Mouse (Mus musculus): ENCODE measurements at regions not wholly inside any gene's neighbourhood (a gene's known extent, or its start where the extent isn't known, plus 50 kb on each side); places are given as distances from the start of the nearest gene placed in this dataset.
"Not testable (repeated sequence)": the region's sequence is repeated elsewhere in the genome, so short reads cannot be mapped to it uniquely, and the experiment has no call there.

- WGBS, result 84% methylated on average over 5 of the region's 5 CpGs
- no peaks in the 10 kb centered on the region for H3K9me3 ChIP-seq
- H3K4me3 ChIP-seq, result no peak overlapping the region
Measured at GRCm38 (mm10) chr15:11487268-11487783, 87.9 kb upstream of the Tars start.

GRCm38 (mm10) chr15:11483916-11484315 is 84.5 kb upstream of the Tars start:
- no peak for ATAC-seq (replicated peaks)
- no peaks in the 10 kb centered on the region for H3K36me3 ChIP-seq (replicated peaks)
- no peaks in the 10 kb centered on the region for H3K27me3 ChIP-seq (replicated peaks)
- H3K4me2 ChIP-seq, result no peak overlapping the region
- no peak overlapping the region for H3K27ac ChIP-seq
- H3K9ac ChIP-seq, result no peak overlapping the region
- no peaks in the 10 kb centered on the region for H3K4me1 ChIP-seq
- no peak overlapping the region for H3K4me3 ChIP-seq
- no peaks in the 10 kb centered on the region for H3K9me3 ChIP-seq
- 76% methylated on average over 5 of the region's 5 CpGs for WGBS

More at GRCm38 (mm10) chr15:11487268-11487783, 87.9 kb upstream of the Tars start:
- Histone ChIP-seq H3K27ac (no peak overlapping the region), H3K27me3 (replicated peaks) (no peaks in the 10 kb centered on the region), H3K4me1 (no peaks in the 10 kb centered on the region), H3K4me2 (no peak overlapping the region), H3K36me3 (replicated peaks) (no peaks in the 10 kb centered on the region), H3K9ac (no peak overlapping the region)
- no peak for ATAC-seq (replicated peaks)

- Histone ChIP-seq H3K4me2 (peak overlapping the region; percentile 18), H3K27me3 (replicated peaks) (no peaks in the 10 kb centered on the region), H3K4me1 (no peaks in the 10 kb centered on the region), H3K27ac (no peak overlapping the region), H3K36me3 (replicated peaks) (no peaks in the 10 kb centered on the region), H3K9ac (no peak overlapping the region), H3K4me3 (no peak overlapping the region), H3K9me3 (no peaks in the 10 kb centered on the region)
- 34% methylated on average over 14 of the region's 14 CpGs for WGBS
- ATAC-seq (replicated peaks), result no peak
Measured at GRCm38 (mm10) chr15:11479166-11479944, 79.9 kb upstream of the Tars start.

GRCm38 (mm10) chr15:11476248-11476647 is 76.8 kb upstream of the Tars start:
- Histone ChIP-seq H3K4me1 (no peaks in the 10 kb centered on the region), H3K4me3 (no peak overlapping the region), H3K36me3 (replicated peaks) (no peaks in the 10 kb centered on the region), H3K9ac (no peak overlapping the region), H3K4me2 (no peak overlapping the region), H3K27ac (no peak overlapping the region), H3K27me3 (replicated peaks) (no peaks in the 10 kb centered on the region), H3K9me3 (no peaks in the 10 kb centered on the region)
- no peak for ATAC-seq (replicated peaks)
- WGBS, result 92% methylated on average over 3 of the region's 3 CpGs

GRCm38 (mm10) chr15:11463341-11463740 is 63.9 kb upstream of the Tars start:
- Histone ChIP-seq H3K4me1 (no peaks in the 10 kb centered on the region), H3K4me2 (no peak overlapping the region), H3K27me3 (replicated peaks) (no peaks in the 10 kb centered on the region), H3K9me3 (no peaks in the 10 kb centered on the region), H3K36me3 (replicated peaks) (no peaks in the 10 kb centered on the region), H3K9ac (no peak overlapping the region), H3K27ac (no peak overlapping the region), H3K4me3 (no peak overlapping the region)
- no peak for ATAC-seq (replicated peaks)
- WGBS, result 98% methylated on average over 2 of the region's 2 CpGs

GRCm38 (mm10) chr15:11461575-11461974 is 62.1 kb upstream of the Tars start:
- WGBS, result 30% methylated on average over 2 of the region's 2 CpGs
- H3K4me1 ChIP-seq; H3K4me2 ChIP-seq; H3K27me3 ChIP-seq (replicated peaks); ATAC-seq (replicated peaks); H3K9ac ChIP-seq; H3K36me3 ChIP-seq (replicated peaks); H3K27ac ChIP-seq; H3K9me3 ChIP-seq; H3K4me3 ChIP-seq: not testable (repeated sequence)

DNA sequence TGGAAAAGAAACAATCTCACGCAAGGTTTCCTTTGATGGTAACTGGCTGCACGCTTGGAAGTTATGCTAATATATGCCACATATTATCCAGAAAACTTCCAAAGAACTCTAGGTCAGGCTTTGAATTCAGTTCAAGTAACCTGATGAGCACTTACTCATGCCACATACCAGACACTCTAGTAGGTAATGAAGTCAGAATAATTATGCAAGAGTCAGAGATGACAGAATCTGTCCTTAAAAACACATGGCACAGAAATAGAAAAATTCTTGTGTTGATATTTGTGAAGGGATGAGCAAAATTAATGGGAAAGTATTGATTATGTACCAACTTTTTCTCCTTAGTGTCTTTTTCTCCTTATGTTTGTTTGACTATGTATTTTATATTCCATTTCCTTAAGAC is 59.8 kb upstream of the Tars start:
- no peaks in the 10 kb centered on the region for H3K9me3 ChIP-seq
- no peaks in the 10 kb centered on the region for H3K4me1 ChIP-seq
- no peak overlapping the region for H3K4me2 ChIP-seq
- H3K4me3 ChIP-seq, result no peak overlapping the region
- H3K9ac ChIP-seq, result no peak overlapping the region
- 87% methylated on average over 2 of the region's 2 CpGs for WGBS
- no peak for ATAC-seq (replicated peaks)
- H3K36me3 ChIP-seq (replicated peaks), result no peaks in the 10 kb centered on the region
- H3K27me3 ChIP-seq (replicated peaks), result no peaks in the 10 kb centered on the region
- H3K27ac ChIP-seq, result no peak overlapping the region

DNA sequence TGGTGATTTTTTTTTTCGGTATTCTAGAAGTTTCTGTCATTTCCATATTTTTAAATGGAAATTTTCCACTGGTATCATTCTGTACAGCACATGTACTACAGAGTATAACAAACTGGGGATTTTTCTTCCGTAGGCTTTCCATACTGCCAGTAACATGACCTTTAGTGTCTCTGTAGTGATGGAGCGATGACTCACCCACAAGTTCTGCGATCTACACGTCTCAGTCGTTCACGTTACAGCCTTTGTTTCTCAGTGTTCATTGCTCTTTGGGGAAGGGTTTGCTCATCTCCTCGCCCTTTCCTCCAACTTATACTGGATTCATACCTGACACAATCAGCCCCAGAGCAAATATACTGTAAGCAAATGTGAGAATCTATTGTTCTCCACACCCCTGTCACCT is 57.8 kb upstream of the Tars start:
- Histone ChIP-seq H3K36me3 (replicated peaks) (no peaks in the 10 kb centered on the region), H3K4me2 (no peak overlapping the region), H3K4me1 (no peaks in the 10 kb centered on the region), H3K27me3 (replicated peaks) (no peaks in the 10 kb centered on the region), H3K9me3 (no peaks in the 10 kb centered on the region), H3K9ac (no peak overlapping the region), H3K27ac (no peak overlapping the region), H3K4me3 (no peak overlapping the region)
- ATAC-seq (replicated peaks), result no peak
- 88% methylated on average over 8 of the region's 8 CpGs for WGBS

- no peak overlapping the region for H3K9ac ChIP-seq
- no peak overlapping the region for H3K4me3 ChIP-seq
- 86% methylated on average over 6 of the region's 6 CpGs for WGBS
- no peak for ATAC-seq (replicated peaks)
- H3K27ac ChIP-seq, result no peak overlapping the region
- H3K4me1 ChIP-seq, result no peaks in the 10 kb centered on the region
- no peaks in the 10 kb centered on the region for H3K36me3 ChIP-seq (replicated peaks)
- no peaks in the 10 kb centered on the region for H3K27me3 ChIP-seq (replicated peaks)
- no peaks in the 10 kb centered on the region for H3K9me3 ChIP-seq
- H3K4me2 ChIP-seq, result no peak overlapping the region
Measured at GRCm38 (mm10) chr15:11455982-11456381, 56.5 kb upstream of the Tars start.

DNA sequence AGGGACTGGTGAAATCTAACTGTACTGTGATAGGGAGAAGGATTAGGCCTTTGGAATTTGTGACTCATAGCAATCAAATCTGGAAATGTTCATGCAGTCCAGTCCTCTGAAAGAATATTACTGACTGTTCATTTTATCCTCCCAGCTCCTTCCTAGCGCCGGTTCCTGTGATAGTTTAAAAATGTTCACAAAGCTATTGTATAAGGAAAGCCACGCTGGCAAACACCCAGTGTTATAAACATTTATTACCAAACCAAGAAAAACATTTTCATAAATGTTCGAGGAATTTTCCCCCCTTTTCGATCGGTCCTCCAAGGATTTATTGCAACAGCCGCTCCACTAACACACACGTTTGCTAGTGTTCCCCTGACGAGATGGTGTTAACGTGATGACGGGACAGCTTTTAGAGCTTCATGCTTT is 55.9 kb upstream of the Tars start:
- Histone ChIP-seq H3K4me2 (no peak overlapping the region), H3K36me3 (replicated peaks) (no peaks in the 10 kb centered on the region), H3K9me3 (no peaks in the 10 kb centered on the region), H3K4me3 (no peak overlapping the region), H3K4me1 (no peaks in the 10 kb centered on the region), H3K27ac (no peak overlapping the region), H3K27me3 (replicated peaks) (no peaks in the 10 kb centered on the region), H3K9ac (no peak overlapping the region)
- WGBS, result 89% methylated on average over 11 of the region's 11 CpGs
- no peak for ATAC-seq (replicated peaks)

DNA sequence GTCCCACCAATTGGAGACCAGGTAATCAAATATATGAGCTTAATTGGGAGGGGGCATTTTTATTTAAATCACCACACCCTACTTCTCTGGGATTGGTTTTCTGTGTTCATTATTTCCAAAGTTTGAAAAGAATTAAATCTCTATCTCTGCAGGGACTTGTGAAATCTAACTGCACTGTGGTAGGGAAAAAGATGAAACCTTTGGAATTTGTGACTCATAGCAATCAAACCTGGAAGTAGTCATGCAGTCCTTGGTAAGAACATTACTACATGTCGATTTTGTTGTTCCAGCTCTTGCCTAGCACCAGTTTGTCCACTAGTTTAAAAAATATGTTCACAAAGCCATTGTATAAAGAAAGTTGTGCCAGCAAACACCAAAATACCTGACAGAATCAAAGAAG is 54.5 kb upstream of the Tars start:
- no peak overlapping the region for H3K9ac ChIP-seq
- no peak overlapping the region for H3K4me2 ChIP-seq
- no peaks in the 10 kb centered on the region for H3K36me3 ChIP-seq (replicated peaks)
- 92% methylated on average over 1 of the region's 1 CpGs for whole genome bisulfite sequencing
- no peak for ATAC-seq (replicated peaks)
- H3K4me1 ChIP-seq, result no peaks in the 10 kb centered on the region
- no peak overlapping the region for H3K4me3 ChIP-seq
- no peaks in the 10 kb centered on the region for H3K9me3 ChIP-seq
- H3K27me3 ChIP-seq (replicated peaks), result no peaks in the 10 kb centered on the region
- H3K27ac ChIP-seq, result no peak overlapping the region

DNA sequence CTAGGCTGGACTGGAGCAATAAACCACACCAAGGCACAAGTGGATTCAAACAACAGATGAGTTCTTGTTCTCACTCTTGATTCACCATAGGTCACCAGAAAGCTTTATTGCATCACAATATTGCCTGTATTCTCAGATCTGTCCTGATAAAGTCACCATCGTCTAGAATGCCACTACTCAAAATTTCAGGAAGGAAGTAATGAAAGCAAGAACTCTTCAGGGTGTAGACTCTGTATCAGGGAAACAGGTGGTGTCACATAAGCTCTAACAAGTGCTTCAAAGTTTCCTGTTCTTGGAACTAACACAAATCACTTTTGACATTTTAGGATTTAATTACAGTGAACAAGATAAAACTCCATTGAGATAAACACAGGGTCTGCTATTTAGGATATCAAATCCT is 52.2 kb upstream of the Tars start:
- Histone ChIP-seq H3K9ac (no peak overlapping the region), H3K36me3 (replicated peaks) (no peaks in the 10 kb centered on the region), H3K27me3 (replicated peaks) (no peaks in the 10 kb centered on the region), H3K4me2 (no peak overlapping the region), H3K9me3 (no peaks in the 10 kb centered on the region), H3K4me1 (no peaks in the 10 kb centered on the region), H3K4me3 (no peak overlapping the region), H3K27ac (no peak overlapping the region)
- WGBS, result 85% methylated on average over 1 of the region's 1 CpGs
- no peak for ATAC-seq (replicated peaks)

Data from midbrain, embryonic 15.5 days (tissue).